Mouse (Mus musculus) megakaryocyte-erythroid progenitor cell, adult 5 weeks (primary cell): ENCODE measurements around the gene Entpd8. TPM values are rescaled to one million over a fixed set of nuclear protein-coding genes. Genes with fewer than 3 reads are reported as not detected.

Source experiments
- polyA plus RNA-seq: library from polyadenylated mRNA; stranded (reverse); fragments of >175 nt; gene quantifications from 2 replicates; pipeline ENCODE4 v1.2.3, GENCODE M21; 2012

Entpd8 gene
- not detected in 2 replicates for polyA plus RNA-seq

GRCm38 (mm10) chr2:25080076-25080475 is at the start of gene Entpd8:
TSS of gene Entpd8 (plus strand) at chr2:25080304.

GRCm38 (mm10) chr2:25054221-25055067 is 25.7 kb upstream of the Entpd8 start, which contains the start of gene Nsmf:
TSS of gene Nsmf (plus strand) at chr2:25054355.

GRCm38 (mm10) chr2:25095109-25095850 is 15.2 kb downstream of the Entpd8 start, which contains the start of gene Noxa1:
TSS of gene Noxa1 (minus strand) at chr2:25095149.

Other genes with a start within 250 kb of the Entpd8 start
- gene Ehmt1, start 160.7 kb upstream of the Entpd8 start, polyA plus RNA-seq = 81.3 and 86.0 TPM in 2 replicates
- gene Arrdc1, start 145.1 kb upstream of the Entpd8 start, polyA plus RNA-seq = 89.7 and 94.3 TPM in 2 replicates
- gene Zmynd19, start 130.5 kb upstream of the Entpd8 start, polyA plus RNA-seq = 11.1 and 13.2 TPM in 2 replicates
- gene Dph7, start 117.9 kb upstream of the Entpd8 start, polyA plus RNA-seq = 20.1 and 24.2 TPM in 2 replicates
- 47.1 and 48.8 TPM in 2 replicates for gene Mrpl41, start 105.2 kb upstream of the Entpd8 start, polyA plus RNA-seq
- gene Pnpla7, start 104.3 kb upstream of the Entpd8 start, polyA plus RNA-seq = 11.5 and 13.6 TPM in 2 replicates
- gene Nsmf, start 25.9 kb upstream of the Entpd8 start, polyA plus RNA-seq = 19.1 and 31.9 TPM in 2 replicates
- 0.03 and 0.15 TPM in 2 replicates for gene Noxa1, start 14.8 kb downstream of the Entpd8 start, polyA plus RNA-seq
- 4.1 and 6.7 TPM in 2 replicates for gene Nrarp, start 100.5 kb downstream of the Entpd8 start, polyA plus RNA-seq
- gene Tor4a, start 116.6 kb downstream of the Entpd8 start, polyA plus RNA-seq = 8.8 and 14.5 TPM in 2 replicates
- 26.8 and 30.3 TPM in 2 replicates for gene Nelfb, start 131.2 kb downstream of the Entpd8 start, polyA plus RNA-seq
- gene Stpg3, start 134.3 kb downstream of the Entpd8 start, polyA plus RNA-seq = 0.09 and 0.26 TPM in 2 replicates
- 0.07 and 0.15 TPM in 2 replicates for gene Fam166a, start 138.4 kb downstream of the Entpd8 start, polyA plus RNA-seq
- 382 and 509 TPM in 2 replicates for gene Tubb4b, start 144.4 kb downstream of the Entpd8 start, polyA plus RNA-seq
- gene Slc34a3, start 154.1 kb downstream of the Entpd8 start, polyA plus RNA-seq = not detected in 2 replicates
- 0.12 and 0.18 TPM in 2 replicates for gene Rnf224, start 156.5 kb downstream of the Entpd8 start, polyA plus RNA-seq
- 8.5 and 13.7 TPM in 2 replicates for gene Rnf208, start 162.0 kb downstream of the Entpd8 start, polyA plus RNA-seq
- gene Cysrt1, start 162.1 kb downstream of the Entpd8 start, polyA plus RNA-seq = 0.22 TPM in 1 of 2 replicates, not detected in the other
- 2.8 TPM in 1 of 2 replicates, not detected in the other for gene AL732309.1, start 166.6 kb downstream of the Entpd8 start, polyA plus RNA-seq
- gene Tmem203, start 175.1 kb downstream of the Entpd8 start, polyA plus RNA-seq = 7.3 and 8.5 TPM in 2 replicates
- gene Tprn, start 182.3 kb downstream of the Entpd8 start, polyA plus RNA-seq = 58.1 and 64.5 TPM in 2 replicates
- 223 and 227 TPM in 2 replicates for gene Ssna1, start 192.1 kb downstream of the Entpd8 start, polyA plus RNA-seq
- gene Anapc2, start 192.2 kb downstream of the Entpd8 start, polyA plus RNA-seq = 23.1 and 24.8 TPM in 2 replicates
- not detected in 2 replicates for gene Tmem210, start 207.8 kb downstream of the Entpd8 start, polyA plus RNA-seq
- gene Lrrc26, start 209.6 kb downstream of the Entpd8 start, polyA plus RNA-seq = not detected in 2 replicates
- 0.01 and 0.02 TPM in 2 replicates for gene Grin1, start 238.9 kb downstream of the Entpd8 start, polyA plus RNA-seq